In the genomic region with DNA sequence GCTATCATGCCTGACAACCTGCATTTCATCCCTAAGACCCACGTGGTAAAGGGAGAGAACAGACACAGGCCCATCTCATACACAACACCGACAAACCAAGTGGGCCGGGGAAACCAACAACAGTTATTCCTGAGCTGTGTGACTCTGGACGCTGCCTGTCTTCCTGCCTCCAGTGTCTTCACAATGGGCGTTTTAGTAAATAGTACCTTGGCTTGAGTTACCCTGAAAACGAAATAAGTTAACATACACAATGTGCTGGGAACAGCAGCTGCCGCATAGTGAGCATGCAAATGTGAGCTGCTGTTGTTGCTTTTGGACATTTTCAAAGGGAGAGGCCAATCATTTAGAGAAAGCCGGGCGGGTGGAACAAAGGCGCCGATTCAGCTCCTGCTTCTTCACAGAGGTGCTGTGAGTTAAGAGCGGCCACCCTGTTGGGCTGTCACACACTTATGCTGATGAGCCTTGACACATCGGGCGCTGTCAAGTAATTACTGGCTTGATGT, we compare ENCODE assay signal across 12 mouse cellular contexts. TPM values are rescaled to one million over a fixed set of nuclear protein-coding genes. Genes with fewer than 3 reads are reported as not detected.
A peak's percentile ranks its signal among the peaks of the same experiment; 100 is the strongest.
DNase-seq lines count a peak whose midpoint lies in the region; ATAC-seq lines count a peak whose summit lies in the region.
"Had no signal": no experiment of that assay in that cellular context is flagged by ENCODE, and none has a peak within 500 bp of the region (broad histone marks: within the 10 kb centered on the region; RNA-seq: fewer than 3 reads in every experiment).

No protein-coding gene starts in this region.

- H3K4me1 ChIP-seq in heart, embryonic 14.5 days (ENCODE audit: control insufficient read depth in 2 of 2, insufficient read depth in 2 of 2, low read length in 2 of 2), result peaks cover 7 to 13% of the 10 kb centered on the region in 2 experiments
- no peaks in the 10 kb centered on the region for H3K4me1 ChIP-seq in embryonic facial prominence, embryonic 11.5 days (ENCODE audit: control insufficient read depth, insufficient read depth, low read length)
- peaks cover 8% of the 10 kb centered on the region for H3K4me1 ChIP-seq in hindbrain, embryonic 15.5 days (replicated peaks)
- H3K4me1 ChIP-seq in neural tube, embryonic 13.5 days (replicated peaks), result peaks cover 12% of the 10 kb centered on the region
- no peaks in the 10 kb centered on the region for H3K4me1 ChIP-seq in liver, embryonic 11.5 days (replicated peaks; ENCODE audit: control insufficient read depth, insufficient read depth, low read length)

- H3K9ac ChIP-seq in heart, embryonic 14.5 days (ENCODE audit: low read length), result peak overlapping the region; percentile 49; the same call in 1 of the 2 replicates
- no peak overlapping the region for H3K9ac ChIP-seq in embryonic facial prominence, embryonic 11.5 days (replicated peaks; ENCODE audit: low read length)
- no peak overlapping the region for H3K9ac ChIP-seq in hindbrain, embryonic 15.5 days
- peak overlapping the region; percentile 10; the same call in 1 of the 2 replicates for H3K9ac ChIP-seq in neural tube, embryonic 13.5 days
- no peak overlapping the region for H3K9ac ChIP-seq in liver, embryonic 11.5 days (ENCODE audit: low read depth, low read length)
- H3K9ac ChIP-seq: embryonic facial prominence, embryonic 13.5 days; kidney, embryonic 15.5 days had no signal

- WGBS in heart, embryonic 14.5 days, result 24% methylated on average over 14 of the region's 14 CpGs
- WGBS in embryonic facial prominence, embryonic 11.5 days, result 8% methylated on average over 14 of the region's 14 CpGs
- 6% methylated on average over 14 of the region's 14 CpGs for WGBS in hindbrain, embryonic 15.5 days
- WGBS in neural tube, embryonic 13.5 days, result 3% methylated on average over 14 of the region's 14 CpGs
- 51% methylated on average over 14 of the region's 14 CpGs for WGBS in liver, embryonic 11.5 days

- H3K36me3 ChIP-seq in heart, embryonic 14.5 days (ENCODE audit: control insufficient read depth, insufficient read depth, low read length), result peaks cover 18% of the 10 kb centered on the region
- H3K36me3 ChIP-seq in embryonic facial prominence, embryonic 11.5 days (replicated peaks; ENCODE audit: control insufficient read depth, insufficient read depth, low read depth, low read length), result no peaks in the 10 kb centered on the region
- peaks cover 10% of the 10 kb centered on the region; the same call in 1 of the 2 replicates for H3K36me3 ChIP-seq in hindbrain, embryonic 15.5 days
- H3K36me3 ChIP-seq in neural tube, embryonic 13.5 days, result peaks cover 14% of the 10 kb centered on the region
- no peaks in the 10 kb centered on the region for H3K36me3 ChIP-seq in liver, embryonic 11.5 days (ENCODE audit: control insufficient read depth, insufficient read depth, low read length)

- no peak overlapping the region for H3K4me3 ChIP-seq in heart, embryonic 14.5 days (ENCODE audit: control insufficient read depth in 1 of 2, insufficient read depth in 1 of 2, low read depth in 1 of 2, low read length in 2 of 2)
- H3K4me3 ChIP-seq in embryonic facial prominence, embryonic 11.5 days (ENCODE audit: low read depth, low read length), result no peak overlapping the region
- no peak overlapping the region for H3K4me3 ChIP-seq in hindbrain, embryonic 15.5 days
- 0 out of 2 replicates have a peak overlapping the region, but pooled peaks have one; percentile 1 for H3K4me3 ChIP-seq in neural tube, embryonic 13.5 days
- H3K4me3 ChIP-seq in liver, embryonic 11.5 days (ENCODE audit: low read depth, low read length), result no peak overlapping the region
- H3K4me3 ChIP-seq: embryonic facial prominence, embryonic 13.5 days; kidney, embryonic 15.5 days had no signal

- H3K27ac ChIP-seq in heart, embryonic 14.5 days (replicated peaks in 1 of 2; ENCODE audit: control insufficient read depth in 1 of 2, insufficient read depth in 1 of 2, low read depth in 2 of 2, low read length in 2 of 2), result no peak overlapping the region; a peak in 1 of 4 replicates
- H3K27ac ChIP-seq in embryonic facial prominence, embryonic 11.5 days (replicated peaks; ENCODE audit: low read depth, low read length), result no peak overlapping the region
- peak overlapping the region; percentile 40 for H3K27ac ChIP-seq in hindbrain, embryonic 15.5 days (replicated peaks)
- peak overlapping the region; percentile 55 for H3K27ac ChIP-seq in neural tube, embryonic 13.5 days (replicated peaks)
- no peak overlapping the region for H3K27ac ChIP-seq in liver, embryonic 11.5 days (ENCODE audit: low read depth, low read length)
- H3K27ac ChIP-seq: embryonic facial prominence, embryonic 13.5 days; kidney, embryonic 15.5 days had no signal

- H3K9me3 ChIP-seq in heart, embryonic 14.5 days (ENCODE audit: control insufficient read depth, low read length), result no peaks in the 10 kb centered on the region
- no peaks in the 10 kb centered on the region for H3K9me3 ChIP-seq in embryonic facial prominence, embryonic 11.5 days (replicated peaks; ENCODE audit: control insufficient read depth, low read length)
- H3K9me3 ChIP-seq in hindbrain, embryonic 15.5 days, result no peaks in the 10 kb centered on the region
- H3K9me3 ChIP-seq in neural tube, embryonic 13.5 days, result no peaks in the 10 kb centered on the region
- H3K9me3 ChIP-seq in liver, embryonic 11.5 days (ENCODE audit: control insufficient read depth, low read length), result no peaks in the 10 kb centered on the region
- H3K9me3 ChIP-seq: embryonic facial prominence, embryonic 13.5 days; kidney, embryonic 15.5 days had no signal

- no peak for DNase-seq in heart, postnatal 25 days (ENCODE audit: low spot score)
- peak; percentile 28 for DNase-seq in embryonic facial prominence, embryonic 11.5 days (ENCODE audit: low spot score)
- no peak for DNase-seq in liver, embryonic 11.5 days (ENCODE audit: low spot score)
- DNase-seq in layer of hippocampus, adult 9-10 months (ENCODE audit: low spot score), result no peak
- DNase-seq in spleen, adult 18-20 months, result no peak
- DNase-seq: gastrocnemius, postnatal 36 days; right cerebral cortex, postnatal 25 days had no signal

- ATAC-seq in heart, embryonic 14.5 days (ENCODE audit: insufficient number of reproducible peaks, insufficient read depth, low FRiP score, low read depth), result no peak
- no peak for ATAC-seq in embryonic facial prominence, embryonic 11.5 days (replicated peaks; ENCODE audit: insufficient number of reproducible peaks, low FRiP score, low TSS enrichment, low read depth)
- peak; percentile 59; the same call in 1 of the 2 replicates for ATAC-seq in hindbrain, embryonic 15.5 days (ENCODE audit: low FRiP score, low read depth)
- peak; percentile 79 for ATAC-seq in neural tube, embryonic 13.5 days (ENCODE audit: low read depth)
- no peak for ATAC-seq in liver, embryonic 11.5 days (replicated peaks; ENCODE audit: low FRiP score)

- no peaks in the 10 kb centered on the region for H3K27me3 ChIP-seq in heart, embryonic 14.5 days (ENCODE audit: control insufficient read depth, insufficient read depth, low read length)
- no peaks in the 10 kb centered on the region; the same call in 1 of the 2 replicates for H3K27me3 ChIP-seq in embryonic facial prominence, embryonic 11.5 days (ENCODE audit: control insufficient read depth, insufficient read depth, low read length)
- no peaks in the 10 kb centered on the region for H3K27me3 ChIP-seq in hindbrain, embryonic 15.5 days
- no peaks in the 10 kb centered on the region for H3K27me3 ChIP-seq in neural tube, embryonic 13.5 days
- H3K27me3 ChIP-seq in liver, embryonic 11.5 days (replicated peaks; ENCODE audit: control insufficient read depth, insufficient read depth, low read length), result no peaks in the 10 kb centered on the region
- H3K27me3 ChIP-seq: embryonic facial prominence, embryonic 13.5 days; kidney, embryonic 15.5 days had no signal

- intact Hi-C loops in heart, postnatal 25 days (cut with DNase I), result no loop called here

- peak overlapping the region; percentile 22 for H3K4me2 ChIP-seq in heart, embryonic 14.5 days (ENCODE audit: low read length)
- no peak overlapping the region for H3K4me2 ChIP-seq in embryonic facial prominence, embryonic 11.5 days (ENCODE audit: low read depth, low read length)
- peak overlapping the region; percentile 40 for H3K4me2 ChIP-seq in hindbrain, embryonic 15.5 days
- H3K4me2 ChIP-seq in neural tube, embryonic 13.5 days, result peak overlapping the region; percentile 36
- H3K4me2 ChIP-seq in liver, embryonic 11.5 days, result no peak overlapping the region
- H3K4me2 ChIP-seq: embryonic facial prominence, embryonic 13.5 days; kidney, embryonic 15.5 days had no signal

RNA-seq across cellular contexts. Expression of gene Fam214a, which starts 8.4 kb away (rescaled TPM):
- polyA plus RNA-seq in heart, embryonic 14.5 days (2014; fragmentation: Nextera tagmentation; extraction: Ambion mirVana), result 14.3 and 15.4 TPM in 2 replicates
- total RNA-seq in heart, postnatal 25 days (2021), result 10 to 100 TPM; 25.2 to 28.8 TPM
- 11.9 and 13.3 TPM in 2 replicates for polyA plus RNA-seq in embryonic facial prominence, embryonic 11.5 days (2014; fragmentation: Nextera tagmentation; extraction: Ambion mirVana)
- 22.7 and 23.6 TPM in 2 replicates for polyA plus RNA-seq in hindbrain, embryonic 15.5 days (2015; fragmentation: Nextera tagmentation; extraction: Ambion mirVana)
- polyA plus RNA-seq in neural tube, embryonic 13.5 days (2015; fragmentation: Nextera tagmentation; extraction: Ambion mirVana), result 24.8 and 27.0 TPM in 2 replicates
- 3.3 and 3.7 TPM in 2 replicates for polyA plus RNA-seq in liver, embryonic 11.5 days (2014; fragmentation: Nextera tagmentation; extraction: Ambion mirVana)

Comparison
In these comparisons a context has a peak if more than half of its experiments do, and no peak if none do; other contexts are left out.
1. ATAC-seq: peak in hindbrain, embryonic 15.5 days (single experiment) and neural tube, embryonic 13.5 days (single experiment); none in heart, embryonic 14.5 days (single experiment), embryonic facial prominence, embryonic 11.5 days (single experiment) and liver, embryonic 11.5 days (single experiment).
2. H3K27ac ChIP-seq: peak in hindbrain, embryonic 15.5 days (single experiment) and neural tube, embryonic 13.5 days (single experiment); none in heart, embryonic 14.5 days (0 of 2), embryonic facial prominence, embryonic 11.5 days (single experiment) and liver, embryonic 11.5 days (single experiment).
3. H3K4me2 ChIP-seq: peak in heart, embryonic 14.5 days (single experiment), hindbrain, embryonic 15.5 days (single experiment) and neural tube, embryonic 13.5 days (single experiment); none in embryonic facial prominence, embryonic 11.5 days (single experiment) and liver, embryonic 11.5 days (single experiment).
4. H3K9ac ChIP-seq: peak in heart, embryonic 14.5 days (single experiment) and neural tube, embryonic 13.5 days (single experiment); none in embryonic facial prominence, embryonic 11.5 days (single experiment), hindbrain, embryonic 15.5 days (single experiment) and liver, embryonic 11.5 days (single experiment).